Mouse (Mus musculus) limb, embryonic 11.5 days (tissue): ENCODE results near the gene Gabpb1. TPM values are rescaled to one million over a fixed set of nuclear protein-coding genes. Genes with fewer than 3 reads are reported as not detected.

Experiments
- polyA plus RNA-seq: library from polyadenylated mRNA; unstranded; fragments of >200 nt; fragmentation: Nextera tagmentation; extraction: Ambion mirVana; gene quantifications from 2 replicates; pipeline ENCODE4 v1.2.1, GENCODE M21; 2014

Gene Gabpb1
- polyA plus RNA-seq, 1 experiment from 2014 or later: 111 TPM

Other genes starting within 250 kb of the Gabpb1 start
- 0.07 and 0.34 TPM in 2 replicates for gene Atp8b4, start 175.7 kb downstream of the Gabpb1 start, polyA plus RNA-seq
- gene Slc27a2, start 123.9 kb downstream of the Gabpb1 start, polyA plus RNA-seq: 0.23 TPM in 1 of 2 replicates, not detected in the other
- 0.45 and 0.84 TPM in 2 replicates for gene Hdc, start 57.0 kb downstream of the Gabpb1 start, polyA plus RNA-seq
- gene Usp8, start 31.0 kb upstream of the Gabpb1 start, polyA plus RNA-seq: 43.7 and 49.2 TPM in 2 replicates
- 2.7 and 3.0 TPM in 2 replicates for gene Usp50, start 107.1 kb upstream of the Gabpb1 start, polyA plus RNA-seq
- 52.7 and 57.8 TPM in 2 replicates for gene Trpm7, start 199.9 kb upstream of the Gabpb1 start, polyA plus RNA-seq